Mouse (Mus musculus) kidney, adult 10 weeks (tissue): ENCODE measurements around the gene Gabra5. TPM values are rescaled to one million over a fixed set of nuclear protein-coding genes. Genes with fewer than 3 reads are reported as not detected.

Source experiments
- polyA plus RNA-seq: library from polyadenylated mRNA; stranded (reverse); fragments of 350-450 nt; fragmentation: Illumina TruSeq; extraction: RNeasy Lipid Tissue Mini Kit (QIAGEN cat#74804); gene quantifications from one replicate; pipeline ENCODE4 v1.2.3, GENCODE M21; 2014; ENCODE audit warnings: low read depth, low replicate concordance

The Gabra5 gene
- polyA plus RNA-seq, result not detected

DNA sequence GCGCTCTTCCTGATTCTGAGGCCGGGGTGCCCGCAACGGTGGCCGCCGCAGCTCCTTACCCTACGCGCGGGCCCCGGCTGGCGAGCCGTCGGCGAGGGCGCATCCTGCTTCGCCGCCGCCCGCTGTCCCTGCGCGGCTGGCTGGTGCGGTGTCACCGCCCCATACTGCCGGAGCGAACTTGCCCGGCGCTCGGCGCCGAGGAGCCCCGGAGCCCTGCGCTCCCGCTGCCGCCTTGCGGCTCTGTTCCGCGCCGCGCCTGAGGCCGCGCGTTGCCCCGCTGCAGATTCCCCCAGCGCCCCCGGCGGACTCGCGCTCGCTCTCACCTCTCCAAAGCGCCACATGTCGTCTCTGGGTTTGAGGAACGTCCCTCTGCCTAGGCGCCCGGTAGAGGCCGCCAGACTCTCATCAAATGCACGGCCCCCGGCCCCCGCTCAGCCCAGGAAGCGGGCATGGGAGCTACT is at the start of gene Gabra5:
TSS of gene Gabra5 (minus strand) at position 379 of the 461 bp plus-strand sequence.

GRCm38 (mm10) chr7:57419392-57419791 is 90.5 kb downstream of the Gabra5 start, which contains the start of gene Gabrb3:
Gene Gabrb3 (plus strand): TSS chr7:57419692.

DNA sequence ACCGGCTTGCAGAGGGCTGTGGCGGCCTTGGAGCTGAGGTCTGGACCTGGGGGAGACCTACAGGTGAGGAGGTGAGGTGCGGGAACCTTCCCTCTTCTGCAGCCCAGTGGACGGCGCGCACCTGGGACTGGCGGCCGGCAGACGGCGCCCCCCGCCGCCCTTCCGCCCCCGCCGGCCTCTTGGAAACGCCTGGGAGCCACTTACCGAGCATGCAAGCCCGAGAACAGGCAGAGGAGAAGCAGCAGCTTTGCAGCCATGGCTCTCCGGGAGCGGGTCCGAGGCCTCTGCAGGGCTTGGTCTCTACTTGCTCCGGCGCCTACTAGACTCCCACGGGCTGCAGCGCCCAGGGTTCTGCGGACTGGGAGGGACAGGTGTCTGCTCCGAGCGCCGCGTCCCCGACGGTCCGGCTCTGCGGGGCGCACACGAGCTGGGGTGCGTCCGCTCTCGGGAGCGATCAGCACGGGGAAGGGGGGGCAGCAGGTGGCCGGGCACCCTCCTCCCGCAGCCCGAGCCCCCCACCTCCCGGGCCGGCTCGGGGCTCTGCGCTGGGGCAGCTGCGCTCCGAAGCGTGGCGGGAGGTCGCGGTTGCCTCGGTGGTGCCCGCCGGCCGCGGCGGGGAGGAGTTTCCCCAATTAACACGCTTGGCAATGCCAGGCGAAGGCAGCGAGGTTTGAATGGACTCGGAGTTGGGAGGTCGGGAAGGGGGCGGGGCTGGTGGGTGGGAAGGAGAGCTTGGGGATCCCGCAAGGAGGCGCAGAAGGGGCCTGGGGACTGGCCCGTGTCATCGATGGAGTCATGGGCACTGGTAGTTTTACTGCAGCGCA is 123.1 kb downstream of the Gabra5 start, which contains the start of gene Gabrg3:
TSS of gene Gabrg3 (minus strand) at position 672 of the 824 bp plus-strand sequence.

Other genes starting within 250 kb of the Gabra5 start
- not detected for gene Gabrg3, start 122.9 kb downstream of the Gabra5 start, polyA plus RNA-seq
- 20.8 TPM for gene Gabrb3, start 90.4 kb downstream of the Gabra5 start, polyA plus RNA-seq